Mouse (Mus musculus) CD4-positive, CD25-positive, alpha-beta regulatory T cell, adult 4 months (primary cell): ENCODE data around the gene Add1. TPM values are rescaled to one million over a fixed set of nuclear protein-coding genes. Genes with fewer than 3 reads are reported as not detected.

Experiments
- ATAC-seq: one replicate; pipeline ENCODE4 v1.8.0; 2017
- polyA plus RNA-seq, 2 experiments: library from polyadenylated mRNA; unstranded; fragments of 100-300 nt; shearing (Covaris generic); gene quantifications; one replicate each; pipeline ENCODE4 v1.2.1; 2017

Gene Add1
- 100 to 1,000 TPM; 117 to 179 TPM for polyA plus RNA-seq

GRCm38 (mm10) chr5:34573268-34574221 lies at the start of gene Add1:
TSS of gene Add1 (plus strand) at chr5:34573664.
- peak; percentile 92 for ATAC-seq

DNA sequence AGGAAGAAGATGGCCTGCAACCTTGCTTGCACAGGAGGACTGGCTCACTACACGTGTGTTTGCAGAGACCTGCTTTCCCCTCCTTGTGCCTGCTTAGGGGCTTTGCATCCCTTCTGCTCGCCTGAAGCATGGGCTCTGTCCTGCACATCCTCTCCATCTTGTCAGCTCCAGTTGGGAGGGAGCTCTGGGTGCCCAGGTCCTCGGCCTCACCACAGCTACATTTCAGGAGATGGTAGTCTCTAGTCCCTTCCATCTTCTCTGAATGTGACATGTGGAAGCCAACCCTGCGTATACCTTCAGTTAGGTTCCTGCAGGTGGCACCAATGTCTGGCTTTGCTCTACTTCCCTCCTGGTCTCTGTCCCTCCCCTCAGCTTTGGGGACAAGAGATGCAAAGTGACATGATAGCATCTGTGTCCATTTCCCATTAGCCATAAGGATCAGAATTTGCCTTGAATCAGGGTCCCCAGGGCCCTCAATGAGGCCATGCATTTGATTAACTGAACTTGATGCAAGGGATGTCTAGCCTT lies 49.4 kb upstream of the Add1 start:
- ATAC-seq = no peak

DNA sequence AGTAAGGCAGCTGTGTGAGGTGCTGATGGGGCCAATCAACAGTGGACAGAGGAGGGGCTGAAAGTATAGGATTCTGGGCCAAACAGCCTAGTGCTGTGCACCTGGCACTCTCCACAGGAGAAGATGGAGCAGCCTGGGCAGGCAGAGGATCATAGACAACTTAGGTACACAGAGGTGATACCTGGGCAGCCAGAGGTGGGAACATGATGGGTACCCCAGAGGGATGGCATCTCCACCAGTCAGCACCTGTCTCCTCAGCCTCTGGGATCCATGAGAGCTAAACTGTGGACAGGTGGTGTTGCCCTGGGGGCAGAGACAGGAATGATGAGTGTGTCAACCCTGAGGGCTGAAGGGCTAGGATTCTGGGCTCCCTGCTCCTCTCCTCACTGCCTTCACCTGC lies 49.0 kb upstream of the Add1 start:
- ATAC-seq = no peak

DNA sequence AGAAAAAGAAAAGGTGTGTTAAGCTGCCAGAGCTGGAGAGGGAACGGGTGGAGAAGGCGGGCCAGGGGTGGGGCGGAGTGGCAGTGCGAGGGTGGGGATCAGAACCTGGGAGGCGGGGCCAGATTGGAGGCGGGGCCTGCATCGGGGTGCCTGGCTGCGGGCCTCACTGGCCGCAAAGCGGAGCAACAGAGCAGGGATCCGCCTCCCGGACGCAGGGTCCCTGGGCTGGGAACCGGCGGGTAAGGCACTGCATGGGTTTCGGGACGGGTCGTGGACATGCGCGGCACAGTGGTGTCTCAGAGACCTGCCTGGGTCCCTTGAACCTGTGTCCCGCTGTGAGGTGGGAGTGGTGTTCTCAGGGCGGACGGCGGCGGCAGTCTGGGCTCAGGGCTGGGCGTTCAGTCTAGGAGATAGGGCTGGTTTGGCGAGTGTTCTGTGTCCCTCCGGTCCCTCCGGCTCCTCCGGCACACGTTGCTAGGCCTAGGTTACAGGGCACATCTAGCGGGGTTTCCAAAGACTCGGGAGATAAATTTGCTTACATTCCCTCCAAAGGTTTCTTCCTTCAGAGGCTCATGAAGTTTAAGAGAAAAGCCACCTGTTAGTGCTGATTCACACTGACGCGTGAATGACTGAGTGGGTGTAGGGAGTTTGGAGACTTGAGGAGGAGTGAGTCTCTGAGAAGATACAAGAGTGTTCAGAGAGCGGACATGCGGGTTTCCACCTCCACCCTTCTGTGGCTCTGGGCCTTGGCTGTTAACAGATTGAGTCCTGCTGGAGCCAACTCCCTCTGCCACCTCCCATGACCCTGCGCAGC lies 47.6 kb upstream of the Add1 start, which contains the start of gene Sh3bp2:
TSS of gene Sh3bp2 (plus strand) at position 176 of the 814 bp plus-strand sequence.
- ATAC-seq = peak; percentile 90

DNA sequence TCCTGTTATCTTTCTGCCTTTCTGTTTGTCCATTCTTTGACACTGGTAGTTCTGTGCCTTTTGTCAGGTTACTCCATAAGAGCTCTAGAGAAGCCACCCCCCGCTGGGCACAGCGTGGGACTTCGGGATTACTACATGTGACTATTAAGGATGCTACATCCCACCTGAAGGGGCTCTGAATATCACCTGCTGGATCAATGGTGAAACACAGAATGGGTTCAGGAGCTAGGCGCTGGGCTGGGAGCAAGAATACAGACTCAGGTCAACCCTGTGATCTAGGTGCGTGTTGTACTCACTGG lies 47.0 kb upstream of the Add1 start:
- ATAC-seq = no peak

- ATAC-seq = no peak
Observed at GRCm38 (mm10) chr5:34527352-34527751, 46.1 kb upstream of the Add1 start.

DNA sequence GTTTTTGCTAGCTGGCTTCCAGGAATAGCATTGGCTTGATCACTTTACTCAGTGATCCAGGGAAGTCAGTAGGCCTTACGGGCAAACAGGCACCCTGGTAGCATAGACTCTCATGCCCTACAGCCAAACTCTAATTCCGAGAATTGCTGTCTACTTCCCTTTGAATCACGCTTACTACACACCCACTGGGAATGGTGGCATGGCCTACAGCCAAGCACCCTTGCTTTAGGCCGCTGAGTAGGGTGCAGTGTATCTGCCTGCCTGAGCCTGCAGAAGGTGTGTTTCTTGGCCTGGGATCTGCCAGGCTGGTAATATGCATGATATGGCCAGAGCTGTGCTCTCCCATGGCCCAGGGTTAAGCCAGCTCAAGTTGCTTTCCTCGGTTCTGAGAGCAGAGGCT lies 44.7 kb upstream of the Add1 start:
- no peak for ATAC-seq

DNA sequence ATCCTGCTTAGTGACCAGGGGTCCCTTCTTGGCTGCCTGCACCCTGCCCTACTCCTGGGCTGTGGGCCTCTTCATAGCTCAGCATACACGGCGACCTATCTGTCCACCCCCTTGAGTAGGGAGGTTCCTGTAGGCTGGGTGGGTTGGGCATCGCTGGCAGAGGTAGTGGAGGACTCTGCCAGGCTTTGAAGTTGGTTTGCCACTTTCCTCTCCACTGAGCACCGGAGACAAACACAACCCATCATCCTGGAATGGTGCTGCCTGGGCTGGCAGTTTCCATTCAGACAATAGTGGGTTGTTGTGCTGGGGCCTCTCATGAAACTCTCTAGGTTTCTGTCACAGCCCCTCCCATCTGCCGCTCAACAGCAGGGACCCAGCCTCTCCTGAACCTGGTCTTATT lies 43.3 kb upstream of the Add1 start:
- ATAC-seq = no peak

DNA sequence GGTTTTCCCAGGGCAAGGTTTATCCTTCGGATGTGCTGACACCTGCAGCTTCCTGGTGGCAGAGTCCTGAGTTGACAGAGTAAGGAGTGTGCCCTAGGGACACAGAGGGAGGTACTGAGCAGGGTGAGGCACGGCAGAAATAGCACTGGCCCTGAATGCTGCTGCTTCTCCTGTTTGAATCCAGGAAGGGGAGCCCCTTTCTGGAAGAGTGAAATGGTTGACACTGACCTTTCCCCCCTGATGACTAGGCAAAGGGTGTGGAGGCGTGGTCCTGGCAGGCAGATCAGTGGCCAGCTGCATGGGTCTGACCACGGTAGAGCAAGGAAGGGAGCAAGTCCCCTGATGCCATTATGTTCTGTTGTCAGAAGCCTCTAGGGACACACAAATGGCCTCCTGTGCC lies 42.8 kb upstream of the Add1 start:
- no peak for ATAC-seq

DNA sequence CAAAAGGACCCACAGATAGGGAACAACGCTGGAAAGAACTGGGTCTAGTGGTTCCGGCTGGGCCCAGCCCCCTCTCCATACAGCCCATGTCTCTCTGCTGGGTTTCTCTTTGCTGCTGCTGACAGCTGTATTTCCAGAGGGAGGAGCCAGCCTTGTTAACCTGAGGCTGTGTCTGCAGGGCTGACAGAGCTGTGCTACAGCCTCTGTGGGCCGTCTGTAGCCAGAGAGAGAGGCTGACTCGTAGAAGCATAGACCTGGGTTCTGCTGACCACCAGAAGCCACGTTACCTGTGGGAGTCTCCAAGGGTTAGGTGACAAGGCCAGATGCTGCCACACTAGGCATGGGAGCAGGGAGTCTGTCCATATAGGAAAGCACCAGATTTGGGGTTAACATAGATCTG lies 40.4 kb upstream of the Add1 start:
- ATAC-seq = no peak

- no peak for ATAC-seq
Observed at GRCm38 (mm10) chr5:34533820-34534219, 39.6 kb upstream of the Add1 start.

- no peak for ATAC-seq
Observed at GRCm38 (mm10) chr5:34534776-34535581, 38.5 kb upstream of the Add1 start.

GRCm38 (mm10) chr5:34535831-34536230 lies 37.6 kb upstream of the Add1 start:
- no peak for ATAC-seq

- ATAC-seq = no peak
Observed at GRCm38 (mm10) chr5:34538079-34538478, 35.4 kb upstream of the Add1 start.

DNA sequence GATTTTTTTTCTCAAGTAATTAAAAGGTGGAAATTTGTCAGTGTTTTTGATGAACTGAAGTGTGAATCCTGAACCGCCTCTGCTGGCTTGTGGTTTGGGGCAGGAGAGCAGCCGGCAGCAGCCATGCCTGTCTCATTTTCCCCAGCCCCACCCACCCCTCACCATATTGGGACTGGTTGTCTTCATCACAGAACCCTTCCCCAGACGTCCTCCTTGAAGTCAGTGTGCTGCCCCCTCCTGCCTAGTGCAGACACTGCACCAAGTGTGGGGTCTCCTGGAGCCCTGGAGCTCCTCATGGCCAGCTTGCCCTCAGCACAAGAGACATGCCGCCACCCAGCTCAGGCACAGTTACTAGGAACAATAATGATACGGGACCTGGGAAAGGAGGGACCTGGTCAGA lies 34.9 kb upstream of the Add1 start:
- peak; percentile 82 for ATAC-seq

- ATAC-seq = no peak
Observed at GRCm38 (mm10) chr5:34539121-34539520, 34.3 kb upstream of the Add1 start.

GRCm38 (mm10) chr5:34542166-34542565 lies 31.3 kb upstream of the Add1 start:
- ATAC-seq = no peak

- peak; percentile 43 for ATAC-seq
Observed at GRCm38 (mm10) chr5:34543114-34543513, 30.4 kb upstream of the Add1 start.

DNA sequence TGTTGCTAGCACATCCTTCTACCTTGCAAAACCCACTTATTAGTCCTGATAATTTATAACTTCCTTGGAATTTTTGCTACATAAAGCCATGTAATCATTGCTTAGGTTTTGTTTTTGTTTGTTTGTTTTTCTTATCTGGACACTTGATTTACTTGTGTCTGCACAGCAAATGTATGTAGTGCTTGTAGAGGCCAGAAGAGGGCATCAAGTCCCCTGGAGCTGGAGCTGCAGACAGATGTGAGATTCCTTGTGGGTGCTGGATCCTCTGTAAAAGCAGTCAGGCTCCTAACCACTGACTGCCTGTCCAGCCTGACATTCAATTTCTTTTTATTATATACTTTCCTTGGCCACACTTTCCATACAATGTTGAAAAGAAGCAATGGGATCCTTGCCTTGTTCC lies 26.1 kb upstream of the Add1 start:
- peak; percentile 26 for ATAC-seq

DNA sequence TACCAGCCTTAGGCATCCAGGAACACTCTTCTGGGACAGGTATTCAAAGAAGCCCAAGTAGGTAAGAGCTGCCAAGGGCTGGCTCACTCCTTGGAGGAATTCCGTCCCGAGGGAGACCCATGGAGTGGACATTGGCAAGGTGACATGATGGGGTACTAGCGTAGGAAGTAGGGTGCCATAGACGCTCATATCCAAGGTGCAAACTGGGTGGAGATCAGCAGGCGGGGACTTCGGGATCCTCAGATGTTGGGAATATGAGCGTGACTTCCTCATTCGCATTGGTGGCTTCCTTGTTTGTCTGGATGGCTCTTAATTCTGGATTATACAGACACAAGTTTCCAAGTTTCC lies 24.4 kb upstream of the Add1 start:
- no peak for ATAC-seq

GRCm38 (mm10) chr5:34549483-34550221 lies 23.8 kb upstream of the Add1 start:
- peak; percentile 73 for ATAC-seq

DNA sequence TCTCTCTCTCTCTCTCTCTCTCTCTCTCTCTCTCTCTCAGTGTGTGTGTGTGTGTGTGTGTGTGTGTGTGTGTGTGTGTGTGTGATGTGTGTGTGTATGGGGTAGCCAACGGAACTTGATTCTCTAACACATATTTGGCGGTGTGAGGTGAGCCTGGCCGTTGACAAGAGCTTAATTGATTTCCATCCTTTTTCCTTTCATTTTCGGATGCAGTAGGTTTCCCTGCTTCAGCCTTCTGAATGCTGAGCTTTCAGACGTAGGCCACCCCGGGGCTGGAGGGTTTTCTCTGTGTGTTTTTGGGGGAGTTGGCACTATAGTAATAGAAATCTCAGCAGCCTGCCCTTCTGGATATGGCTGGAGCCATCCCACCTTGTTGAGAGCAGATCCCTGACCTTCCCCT lies 23.2 kb upstream of the Add1 start:
- ATAC-seq = peak; percentile 51
